In the genomic region with DNA sequence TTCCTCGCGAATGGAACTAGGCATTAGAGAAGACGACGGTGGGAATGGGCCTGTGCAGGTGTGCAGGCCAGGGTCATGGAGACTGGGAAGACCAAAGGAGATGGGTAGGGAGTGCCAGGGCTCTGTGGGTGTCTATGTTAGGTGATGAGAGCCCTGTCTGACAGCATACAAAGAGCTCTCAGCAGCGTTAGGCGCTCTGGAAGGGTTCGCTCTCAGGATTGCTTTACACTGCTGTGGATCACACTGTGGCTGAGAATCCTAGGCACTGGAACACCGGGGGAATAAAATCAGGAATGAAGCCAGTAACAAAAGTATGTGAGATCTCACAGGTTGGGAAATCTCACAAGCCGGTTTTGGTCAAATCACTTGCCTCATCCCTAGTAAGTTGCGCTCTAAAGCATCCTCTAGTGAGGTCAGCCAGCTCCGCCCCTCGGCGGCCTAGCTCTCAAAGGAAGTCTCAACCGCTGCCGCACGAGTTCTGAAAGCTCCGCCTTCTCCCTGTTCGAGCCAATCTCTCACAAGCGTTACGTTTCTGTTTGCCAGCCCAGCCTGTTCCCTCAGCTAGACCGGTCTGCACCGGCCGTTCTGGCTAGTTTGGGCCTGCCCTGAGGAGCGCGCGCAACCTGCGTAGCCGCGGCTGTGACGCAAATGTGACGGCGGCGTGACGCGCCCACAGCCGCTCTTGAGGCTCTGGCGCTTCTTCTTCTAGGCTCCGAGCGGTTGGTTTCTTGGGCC, we compare ENCODE assay signal across 8 mouse cellular contexts. TPM values are rescaled to one million over a fixed set of nuclear protein-coding genes. Genes with fewer than 3 reads are reported as not detected.
A peak's percentile ranks its signal among the peaks of the same experiment; 100 is the strongest.
DNase-seq lines count a peak whose midpoint lies in the region; ATAC-seq and TF ChIP-seq lines count a peak whose summit lies in the region.

Gene Emd (plus strand): TSS at position 535 of the 735 bp plus-strand sequence.

- peak within 1 kb of the TSS; percentile 72 for H3K9ac ChIP-seq in embryonic facial prominence, embryonic 12.5 days
- H3K9ac ChIP-seq in limb, embryonic 14.5 days (ENCODE audit: low read depth, low read length, severe bottlenecking), result peak within 1 kb of the TSS; percentile 76
- H3K9ac ChIP-seq in midbrain, postnatal 0 days (replicated peaks; ENCODE audit: low read length, poor library complexity, severe bottlenecking), result peak within 1 kb of the TSS; percentile 62

- H3K4me1 ChIP-seq in embryonic facial prominence, embryonic 12.5 days, result no peaks in the 10 kb centered on the region
- peaks cover 5% of the 10 kb centered on the region for H3K4me1 ChIP-seq in kidney, adult 2 months (ENCODE audit: control insufficient read depth, insufficient read depth, low read length)
- H3K4me1 ChIP-seq in limb, embryonic 14.5 days (ENCODE audit: control insufficient read depth, insufficient read depth, low read length), result no peaks in the 10 kb centered on the region
- no peaks in the 10 kb centered on the region for H3K4me1 ChIP-seq in midbrain, postnatal 0 days (ENCODE audit: insufficient read depth, low read length)

- TF ChIP-seq POLR2A in kidney, adult 2 months (IDR thresholded peaks at IDR 0.05; ENCODE audit: low read depth, low read length), result no peak
- TF ChIP-seq POLR2A in limb, embryonic 14.5 days (IDR thresholded peaks at IDR 0.05; ENCODE audit: borderline replicate concordance, extremely low read depth, insufficient read depth, insufficient read length), result no peak

- peak; percentile 86 for DNase-seq in layer of hippocampus, adult 11-12 months (ENCODE audit: low spot score)
- DNase-seq in layer of hippocampus, adult 9-10 months (ENCODE audit: low spot score), result no peak
- peak; percentile 100 for DNase-seq in heart, adult 11 months
- DNase-seq in kidney, adult 2 months, result peak; percentile 97
- peak; percentile 91 for DNase-seq in limb, embryonic 14.5 days (ENCODE audit: low spot score)
- peak; percentile 94 for DNase-seq in midbrain, postnatal 0 days (ENCODE audit: low spot score)
- DNase-seq in spleen, postnatal 14 days (ENCODE audit: low spot score in 2 of 2), result peak; percentile 72 to 78

- 0 out of 2 replicates have a peak, but pooled peaks cover 8% of the 10 kb centered on the region for H3K36me3 ChIP-seq in embryonic facial prominence, embryonic 12.5 days
- no peaks in the 10 kb centered on the region for H3K36me3 ChIP-seq in kidney, adult 2 months (ENCODE audit: control insufficient read depth, insufficient read depth, low read length)
- peaks cover 24% of the 10 kb centered on the region for H3K36me3 ChIP-seq in limb, embryonic 14.5 days (ENCODE audit: control insufficient read depth, insufficient read depth, low read length)
- no peaks in the 10 kb centered on the region for H3K36me3 ChIP-seq in midbrain, postnatal 0 days (ENCODE audit: insufficient read depth, low read length)

- peak within 1 kb of the TSS; percentile 95 for H3K27ac ChIP-seq in embryonic facial prominence, embryonic 12.5 days
- H3K27ac ChIP-seq in kidney, adult 2 months (ENCODE audit: insufficient read depth, low read depth, low read length), result peak within 1 kb of the TSS; percentile 66
- H3K27ac ChIP-seq in limb, embryonic 14.5 days (replicated peaks; ENCODE audit: low read depth, low read length), result peak within 1 kb of the TSS; percentile 88
- peak within 1 kb of the TSS; percentile 77 for H3K27ac ChIP-seq in midbrain, postnatal 0 days (ENCODE audit: low read depth, low read length)

- TF ChIP-seq CTCF in kidney, adult 2 months (conservative IDR thresholded peaks at IDR 0.05; ENCODE audit: insufficient read depth, insufficient read length, low read depth, low read length), result no peak
- no peak for TF ChIP-seq CTCF in midbrain, postnatal 0 days (IDR thresholded peaks at IDR 0.05)

- H3K27me3 ChIP-seq in embryonic facial prominence, embryonic 12.5 days, result no peaks in the 10 kb centered on the region
- no peaks in the 10 kb centered on the region for H3K27me3 ChIP-seq in kidney, adult 2 months (replicated peaks; ENCODE audit: control insufficient read depth, insufficient read depth, low read length)
- no peaks in the 10 kb centered on the region for H3K27me3 ChIP-seq in limb, embryonic 14.5 days (ENCODE audit: control insufficient read depth, insufficient read depth, low read length)
- no peaks in the 10 kb centered on the region for H3K27me3 ChIP-seq in midbrain, postnatal 0 days (ENCODE audit: insufficient read depth, low read length)

- H3K9me3 ChIP-seq in embryonic facial prominence, embryonic 12.5 days, result no peaks in the 10 kb centered on the region
- no peaks in the 10 kb centered on the region for H3K9me3 ChIP-seq in limb, embryonic 14.5 days (ENCODE audit: control insufficient read depth, low read length)
- H3K9me3 ChIP-seq in midbrain, postnatal 0 days (ENCODE audit: low read length), result no peaks in the 10 kb centered on the region

- peak; percentile 97 for ATAC-seq in embryonic facial prominence, embryonic 12.5 days (ENCODE audit: insufficient number of reproducible peaks, insufficient read depth, low FRiP score, low TSS enrichment)
- ATAC-seq in limb, embryonic 14.5 days (ENCODE audit: low FRiP score, low read depth), result peak; percentile 97
- peak; percentile 97 for ATAC-seq in midbrain, postnatal 0 days (ENCODE audit: low FRiP score)

- H3K4me3 ChIP-seq in embryonic facial prominence, embryonic 12.5 days, result peak within 1 kb of the TSS; percentile 57
- peak within 1 kb of the TSS; percentile 81 for H3K4me3 ChIP-seq in kidney, adult 2 months (ENCODE audit: insufficient read depth, low read depth, low read length)
- peak within 1 kb of the TSS; percentile 54 for H3K4me3 ChIP-seq in limb, embryonic 14.5 days (replicated peaks; ENCODE audit: low read length)
- peak within 1 kb of the TSS; percentile 48 for H3K4me3 ChIP-seq in midbrain, postnatal 0 days (ENCODE audit: low read depth, low read length)

- H3K4me2 ChIP-seq in embryonic facial prominence, embryonic 12.5 days (replicated peaks), result peak within 1 kb of the TSS; percentile 59
- H3K4me2 ChIP-seq in limb, embryonic 14.5 days (replicated peaks; ENCODE audit: low read depth, low read length, severe bottlenecking), result peak within 1 kb of the TSS; percentile 54
- peak within 1 kb of the TSS; percentile 62 for H3K4me2 ChIP-seq in midbrain, postnatal 0 days (ENCODE audit: low read depth, low read length, poor library complexity, severe bottlenecking)

- WGBS in embryonic facial prominence, embryonic 12.5 days, result 34% methylated on average over 37 of the region's 39 CpGs
- WGBS in kidney, adult 2 months, result 10% methylated on average over 39 of the region's 39 CpGs
- WGBS in limb, embryonic 14.5 days, result 33% methylated on average over 35 of the region's 39 CpGs
- WGBS in midbrain, postnatal 0 days, result 22% methylated on average over 39 of the region's 39 CpGs

RNA-seq across cellular contexts. Expression of gene Emd, which starts in this region (rescaled TPM):
- 21.9 and 24.4 TPM in 2 replicates for polyA plus RNA-seq in embryonic facial prominence, embryonic 12.5 days (2016; fragmentation: Nextera tagmentation; extraction: Ambion mirVana)
- polyA plus RNA-seq in kidney, adult 2 months (2012; rRNA removed), result 41.1 and 45.2 TPM in 2 replicates
- polyA plus RNA-seq in limb, embryonic 14.5 days (2012; rRNA removed), result 107 and 143 TPM in 2 replicates
- 28.0 and 30.4 TPM in 2 replicates for polyA plus RNA-seq in limb, embryonic 14.5 days (2014; fragmentation: Nextera tagmentation; extraction: Ambion mirVana)
- 58.0 and 70.0 TPM in 2 replicates for total RNA-seq in midbrain, postnatal 0 days (2014; rRNA removed)
- 16.3 and 18.2 TPM in 2 replicates for polyA plus RNA-seq in midbrain, postnatal 0 days (2015; fragmentation: Nextera tagmentation; extraction: Ambion mirVana)
